Mouse (Mus musculus): ENCODE measurements at regions not wholly inside any gene's neighbourhood (a gene's known extent, or its start where the extent isn't known, plus 50 kb on each side); places are given as distances from the start of the nearest gene placed in this dataset.

DNA sequence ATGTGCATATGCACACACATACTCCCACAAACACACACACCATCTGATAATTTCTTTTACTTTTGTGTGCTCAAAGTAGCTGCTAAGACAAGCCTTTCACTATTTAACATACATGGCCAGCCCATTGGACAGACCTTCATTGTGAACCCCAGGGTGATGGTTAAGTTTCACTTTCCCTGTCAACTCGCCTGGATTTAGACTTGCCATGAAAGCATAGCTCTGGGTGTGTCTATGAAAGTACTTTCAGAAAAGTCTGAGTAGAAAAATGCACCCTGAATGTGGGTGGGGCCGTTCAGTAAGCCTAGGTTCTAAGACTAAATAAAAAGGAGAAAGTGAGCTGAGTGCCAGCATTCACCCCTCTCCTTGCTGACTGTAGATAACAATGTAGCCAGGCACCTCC lies 113.8 kb upstream of the Spdye4c start:
- Histone ChIP-seq H3K79me3 (ENCODE audit: low read depth) (no peaks in the 10 kb centered on the region), H3ac (ENCODE audit: control insufficient read depth, insufficient read length, low read depth) (no peak overlapping the region), H3K79me2 (ENCODE audit: control insufficient read depth, insufficient read depth) (no peaks in the 10 kb centered on the region), H3K27me3 (ENCODE audit: control insufficient read depth, insufficient read depth, insufficient read length) (no peaks in the 10 kb centered on the region), H3K4me3 (ENCODE audit: insufficient read depth, poor library complexity, severe bottlenecking) (no peak overlapping the region), H3K36me3 (ENCODE audit: control insufficient read depth, insufficient read depth) (no peaks in the 10 kb centered on the region)
- TF ChIP-seq MYOD1 (IDR thresholded peaks at IDR 0.05; ENCODE audit: control insufficient read depth, insufficient read length, low read depth) (no peak), USF1 (IDR thresholded peaks at IDR 0.05; ENCODE audit: low read depth) (no peak), MYOG (IDR thresholded peaks at IDR 0.05; ENCODE audit: control insufficient read depth, extremely low read depth, insufficient read length) (no peak), MAX (IDR thresholded peaks at IDR 0.05) (no peak), CEBPB (IDR thresholded peaks at IDR 0.05; ENCODE audit: low read depth) (no peak), CTCF (IDR thresholded peaks at IDR 0.05; ENCODE audit: control insufficient read depth, insufficient read depth, insufficient read length) (no peak), FOSL1 (IDR thresholded peaks at IDR 0.05; ENCODE audit: insufficient read depth, low read length, poor library complexity, severe bottlenecking) (no peak)

DNA sequence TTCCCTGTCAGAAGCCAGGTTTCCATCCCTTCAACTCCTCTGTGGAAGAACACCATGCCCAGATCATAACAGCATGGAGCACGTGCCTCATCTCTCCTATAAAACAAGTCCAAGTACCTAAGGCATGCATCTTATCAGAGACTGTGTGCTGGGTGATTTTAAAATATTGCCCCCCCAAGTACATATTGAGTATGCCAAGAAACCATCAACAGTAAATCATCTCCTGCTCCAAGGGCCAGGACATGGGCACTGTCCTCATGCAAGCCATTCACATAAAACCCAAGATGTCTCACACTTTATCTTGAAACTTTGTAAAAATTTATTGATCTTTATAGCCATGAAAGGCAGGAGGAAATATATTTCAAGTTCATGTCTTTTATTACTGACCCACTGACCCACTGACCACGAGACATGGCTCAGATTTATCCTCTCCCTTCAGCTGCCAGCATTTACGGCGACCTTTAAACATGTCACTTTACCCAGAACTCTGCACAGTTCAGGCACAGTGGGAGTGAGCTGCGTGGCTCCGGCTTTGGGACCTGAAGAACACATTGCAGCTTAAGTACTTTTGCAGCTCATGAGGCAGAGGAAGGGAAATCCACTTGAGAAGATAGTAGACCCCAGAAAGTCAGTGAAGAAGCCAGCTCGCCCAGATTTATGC lies 99.7 kb upstream of the Spdye4c start:
- TF ChIP-seq CTCF (IDR thresholded peaks at IDR 0.05; ENCODE audit: control insufficient read depth, insufficient read depth, insufficient read length): no peak
- no peaks in the 10 kb centered on the region for H3K27me3 ChIP-seq (ENCODE audit: control insufficient read depth, insufficient read depth, insufficient read length)
- H3K36me3 ChIP-seq (ENCODE audit: control insufficient read depth, insufficient read depth): no peaks in the 10 kb centered on the region
- no peak overlapping the region for H3ac ChIP-seq (ENCODE audit: control insufficient read depth, insufficient read length, low read depth)
- no peaks in the 10 kb centered on the region for H3K79me2 ChIP-seq (ENCODE audit: control insufficient read depth, insufficient read depth)
- no peaks in the 10 kb centered on the region for H3K79me3 ChIP-seq (ENCODE audit: low read depth)
- no peak overlapping the region for H3K4me3 ChIP-seq (ENCODE audit: insufficient read depth, poor library complexity, severe bottlenecking)

DNA sequence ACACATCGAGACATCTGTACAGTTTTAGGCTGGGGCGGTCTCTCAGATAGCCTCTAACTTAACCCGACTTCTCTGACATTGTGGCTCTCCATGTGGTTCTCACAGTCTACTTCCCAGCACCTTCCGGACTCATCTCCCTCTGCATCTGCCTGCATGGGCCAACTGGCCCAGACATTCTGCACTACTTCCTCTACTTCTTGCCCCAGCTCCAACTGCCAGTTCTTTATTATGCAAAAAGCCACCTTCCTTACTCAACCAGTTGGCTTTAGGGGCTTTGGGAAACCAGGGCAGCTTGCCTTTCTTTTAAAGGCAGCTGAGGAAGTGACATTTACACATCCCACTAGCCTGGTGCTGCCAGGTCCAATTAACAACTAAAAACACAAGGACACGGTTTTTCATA lies 97.1 kb upstream of the Spdye4c start:
- no peaks in the 10 kb centered on the region for H3K79me3 ChIP-seq (ENCODE audit: low read depth)
- no peaks in the 10 kb centered on the region for H3K27me3 ChIP-seq (ENCODE audit: control insufficient read depth, insufficient read depth, insufficient read length)
- no peak overlapping the region for H3K4me3 ChIP-seq (ENCODE audit: insufficient read depth, poor library complexity, severe bottlenecking)
- H3ac ChIP-seq (ENCODE audit: control insufficient read depth, insufficient read length, low read depth): no peak overlapping the region
- H3K79me2 ChIP-seq (ENCODE audit: control insufficient read depth, insufficient read depth): no peaks in the 10 kb centered on the region
- TF ChIP-seq USF1 (IDR thresholded peaks at IDR 0.05; ENCODE audit: low read depth) (no peak), MYOD1 (IDR thresholded peaks at IDR 0.05; ENCODE audit: control insufficient read depth, insufficient read length, low read depth) (no peak), MYOG (IDR thresholded peaks at IDR 0.05; ENCODE audit: control insufficient read depth, extremely low read depth, insufficient read length) (no peak), MAX (IDR thresholded peaks at IDR 0.05) (no peak), FOSL1 (IDR thresholded peaks at IDR 0.05; ENCODE audit: insufficient read depth, low read length, poor library complexity, severe bottlenecking) (no peak), CEBPB (IDR thresholded peaks at IDR 0.05; ENCODE audit: low read depth) (no peak), CTCF (IDR thresholded peaks at IDR 0.05; ENCODE audit: control insufficient read depth, insufficient read depth, insufficient read length) (no peak)
- no peaks in the 10 kb centered on the region for H3K36me3 ChIP-seq (ENCODE audit: control insufficient read depth, insufficient read depth)

DNA sequence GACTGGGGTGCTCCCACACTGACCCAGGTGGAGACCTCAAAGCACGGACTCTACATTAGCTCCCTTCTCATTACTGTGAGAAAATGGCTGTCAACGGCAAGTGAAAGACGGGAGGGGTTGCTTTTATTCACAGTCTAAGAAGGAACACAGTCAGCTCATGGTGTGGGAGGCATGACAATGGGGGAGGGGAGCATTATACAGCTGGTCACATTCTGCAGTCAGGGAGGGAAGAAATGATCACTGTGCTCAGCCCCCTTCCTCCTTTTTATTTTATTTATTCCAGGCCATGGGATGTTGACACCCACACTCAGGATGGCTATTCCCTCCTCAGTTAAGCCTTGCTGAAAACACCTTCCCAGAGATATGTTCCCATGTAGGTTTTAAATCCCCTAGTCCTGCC lies 93.1 kb upstream of the Spdye4c start:
- H3K4me3 ChIP-seq (ENCODE audit: insufficient read depth, poor library complexity, severe bottlenecking): no peak overlapping the region
- H3K27me3 ChIP-seq (ENCODE audit: control insufficient read depth, insufficient read depth, insufficient read length): no peaks in the 10 kb centered on the region
- no peak overlapping the region for H3ac ChIP-seq (ENCODE audit: control insufficient read depth, insufficient read length, low read depth)
- H3K79me2 ChIP-seq (ENCODE audit: control insufficient read depth, insufficient read depth): no peaks in the 10 kb centered on the region
- no peaks in the 10 kb centered on the region for H3K36me3 ChIP-seq (ENCODE audit: control insufficient read depth, insufficient read depth)
- no peaks in the 10 kb centered on the region for H3K79me3 ChIP-seq (ENCODE audit: low read depth)
- TF ChIP-seq FOSL1 (IDR thresholded peaks at IDR 0.05; ENCODE audit: insufficient read depth, low read length, poor library complexity, severe bottlenecking) (no peak), USF1 (IDR thresholded peaks at IDR 0.05; ENCODE audit: low read depth) (no peak), CTCF (IDR thresholded peaks at IDR 0.05; ENCODE audit: control insufficient read depth, insufficient read depth, insufficient read length) (no peak), MAX (IDR thresholded peaks at IDR 0.05) (no peak), CEBPB (IDR thresholded peaks at IDR 0.05; ENCODE audit: low read depth) (no peak), MYOD1 (IDR thresholded peaks at IDR 0.05; ENCODE audit: control insufficient read depth, insufficient read length, low read depth) (no peak), MYOG (IDR thresholded peaks at IDR 0.05; ENCODE audit: control insufficient read depth, extremely low read depth, insufficient read length) (no peak)

DNA sequence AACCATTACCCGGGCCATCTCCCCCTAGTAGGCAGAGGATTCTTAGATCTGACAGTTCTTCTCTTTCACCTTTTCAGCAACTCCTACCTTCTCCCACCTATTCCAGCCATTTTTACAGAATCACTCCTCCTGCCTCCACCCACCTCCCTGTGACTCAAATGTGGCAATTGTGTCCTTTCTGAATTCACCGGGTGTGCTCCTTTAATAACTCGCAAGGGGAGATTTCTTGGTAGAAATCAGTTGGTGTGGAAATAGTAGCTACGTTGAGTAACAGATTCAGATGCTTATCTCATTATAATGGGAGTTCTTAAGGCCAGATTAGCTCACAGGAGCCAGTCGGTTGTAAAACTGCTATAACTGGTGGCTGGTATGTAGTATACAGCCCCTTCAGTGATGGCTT lies 92.4 kb upstream of the Spdye4c start:
- no peaks in the 10 kb centered on the region for H3K79me2 ChIP-seq (ENCODE audit: control insufficient read depth, insufficient read depth)
- H3K27me3 ChIP-seq (ENCODE audit: control insufficient read depth, insufficient read depth, insufficient read length): no peaks in the 10 kb centered on the region
- H3K79me3 ChIP-seq (ENCODE audit: low read depth): no peaks in the 10 kb centered on the region
- H3ac ChIP-seq (ENCODE audit: control insufficient read depth, insufficient read length, low read depth): no peak overlapping the region
- H3K36me3 ChIP-seq (ENCODE audit: control insufficient read depth, insufficient read depth): no peaks in the 10 kb centered on the region
- TF ChIP-seq MAX (IDR thresholded peaks at IDR 0.05): no peak
- TF ChIP-seq CEBPB (IDR thresholded peaks at IDR 0.05; ENCODE audit: low read depth): no peak
- TF ChIP-seq CTCF (IDR thresholded peaks at IDR 0.05; ENCODE audit: control insufficient read depth, insufficient read depth, insufficient read length): no peak
- TF ChIP-seq FOSL1 (IDR thresholded peaks at IDR 0.05; ENCODE audit: insufficient read depth, low read length, poor library complexity, severe bottlenecking): no peak
- TF ChIP-seq MYOD1 (IDR thresholded peaks at IDR 0.05; ENCODE audit: control insufficient read depth, insufficient read length, low read depth): no peak
- no peak for TF ChIP-seq MYOG (IDR thresholded peaks at IDR 0.05; ENCODE audit: control insufficient read depth, extremely low read depth, insufficient read length)
- H3K4me3 ChIP-seq (ENCODE audit: insufficient read depth, poor library complexity, severe bottlenecking): no peak overlapping the region

DNA sequence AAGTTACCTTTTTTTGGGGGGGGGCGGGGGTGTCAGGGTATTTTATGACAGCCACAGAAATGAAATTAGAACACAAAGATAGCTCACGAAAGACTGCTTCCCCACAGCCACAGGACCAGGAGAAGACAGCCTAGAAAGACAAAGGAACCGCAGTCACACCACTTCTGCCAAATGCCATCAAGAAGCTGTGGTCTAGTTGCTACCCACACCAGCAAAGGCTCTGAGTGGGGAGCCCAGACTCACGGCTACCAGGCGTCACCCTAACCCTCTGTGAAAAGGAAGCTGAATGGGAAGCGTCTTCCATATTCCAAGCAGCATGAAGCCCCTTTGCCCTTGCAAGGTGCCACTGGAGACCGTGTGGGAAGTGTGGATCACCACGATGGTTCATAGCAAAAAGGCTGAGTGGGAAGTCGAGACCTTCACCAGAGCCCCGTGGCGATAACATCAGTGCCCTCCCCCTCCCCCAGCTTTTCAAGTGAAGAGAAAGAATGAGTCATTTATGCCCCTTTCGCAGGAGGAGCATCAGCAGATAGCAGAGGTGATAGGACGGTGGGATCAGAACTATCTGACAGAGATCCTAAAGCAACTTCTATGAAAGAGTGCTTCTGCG lies 91.3 kb upstream of the Spdye4c start:
- no peaks in the 10 kb centered on the region for H3K79me3 ChIP-seq (ENCODE audit: low read depth)
- no peaks in the 10 kb centered on the region for H3K36me3 ChIP-seq (ENCODE audit: control insufficient read depth, insufficient read depth)
- no peaks in the 10 kb centered on the region for H3K79me2 ChIP-seq (ENCODE audit: control insufficient read depth, insufficient read depth)
- H3ac ChIP-seq (ENCODE audit: control insufficient read depth, insufficient read length, low read depth): no peak overlapping the region
- no peak overlapping the region for H3K4me3 ChIP-seq (ENCODE audit: insufficient read depth, poor library complexity, severe bottlenecking)
- H3K27me3 ChIP-seq (ENCODE audit: control insufficient read depth, insufficient read depth, insufficient read length): no peaks in the 10 kb centered on the region
- no peak for TF ChIP-seq MAX (IDR thresholded peaks at IDR 0.05)
- no peak for TF ChIP-seq FOSL1 (IDR thresholded peaks at IDR 0.05; ENCODE audit: insufficient read depth, low read length, poor library complexity, severe bottlenecking)
- TF ChIP-seq USF1 (IDR thresholded peaks at IDR 0.05; ENCODE audit: low read depth): no peak
- no peak for TF ChIP-seq MYOD1 (IDR thresholded peaks at IDR 0.05; ENCODE audit: control insufficient read depth, insufficient read length, low read depth)
- TF ChIP-seq MYOG (IDR thresholded peaks at IDR 0.05; ENCODE audit: control insufficient read depth, extremely low read depth, insufficient read length): no peak

Data from C2C12 (cell line).